Mouse (Mus musculus) CD4-positive, CD25-positive, alpha-beta regulatory T cell, adult 4 months (primary cell): Measurements from ENCODE around the gene Olfr704. TPM values are rescaled to one million over a fixed set of nuclear protein-coding genes. Genes with fewer than 3 reads are reported as not detected.
"Not testable (repeated sequence)": the region's sequence is repeated elsewhere in the genome, so short reads cannot be mapped to it uniquely, and the experiment has no call there.

Experiments
- ATAC-seq: one replicate; pipeline ENCODE4 v1.8.0; 2017
- polyA plus RNA-seq, 2 experiments: library from polyadenylated mRNA; unstranded; fragments of 100-300 nt; shearing (Covaris generic); gene quantifications; one replicate each; pipeline ENCODE4 v1.2.1; 2017

Gene Olfr704
- not detected for polyA plus RNA-seq

- no peak for ATAC-seq
Observed at GRCm38 (mm10) chr7:106862885-106863284, at the start of gene Olfr704. Olfr704 (plus strand) TSS chr7:106863185.

GRCm38 (mm10) chr7:106813829-106814228 is 49.2 kb upstream of the Olfr704 start, which contains the start of gene Olfr701:
Olfr701 (plus strand) TSS chr7:106814129.
- ATAC-seq: no peak

- peak; percentile 79 for ATAC-seq
Observed at GRCm38 (mm10) chr7:106815775-106816174, 47.2 kb upstream of the Olfr704 start.

GRCm38 (mm10) chr7:106818414-106818813 is 44.6 kb upstream of the Olfr704 start:
- no peak for ATAC-seq

- ATAC-seq: no peak
Observed at GRCm38 (mm10) chr7:106833793-106834192, 29.2 kb upstream of the Olfr704 start, which contains the start of gene Olfr702. Olfr702 (minus strand) TSS chr7:106833893.

GRCm38 (mm10) chr7:106843060-106843459 is 19.9 kb upstream of the Olfr704 start, which contains the start of gene Olfr703:
Olfr703 (plus strand) TSS chr7:106843360.
- no peak for ATAC-seq

GRCm38 (mm10) chr7:106876791-106877190 is 13.8 kb downstream of the Olfr704 start, which contains the start of gene Olfr705:
Olfr705 (minus strand) TSS chr7:106876891.
- ATAC-seq: no peak

- no peak for ATAC-seq
Observed at GRCm38 (mm10) chr7:106888062-106888461, 25.1 kb downstream of the Olfr704 start, which contains the start of gene Olfr706. Olfr706 (minus strand) TSS chr7:106888162.

- ATAC-seq: not testable (repeated sequence)
Observed at GRCm38 (mm10) chr7:106901141-106901540, 38.2 kb downstream of the Olfr704 start, which contains the start of gene Olfr707. Olfr707 (minus strand) TSS chr7:106901241.

GRCm38 (mm10) chr7:106907676-106908075 is 44.7 kb downstream of the Olfr704 start, which contains the start of gene Olfr1532-ps1:
Olfr1532-ps1 (plus strand) TSS chr7:106908001.
- ATAC-seq: no peak

Other genes starting within 250 kb of the Olfr704 start
- gene Olfr693, start 182.6 kb upstream of the Olfr704 start, polyA plus RNA-seq: not detected
- gene Olfr694, start 171.4 kb upstream of the Olfr704 start, polyA plus RNA-seq: not detected
- gene Olfr695, start 146.8 kb upstream of the Olfr704 start, polyA plus RNA-seq: not detected
- not detected for gene Olfr697, start 120.7 kb upstream of the Olfr704 start, polyA plus RNA-seq
- under 1 TPM in 1 of 2 experiments, not detected in 1; 0.23 TPM for gene Olfr698, start 107.8 kb upstream of the Olfr704 start, polyA plus RNA-seq
- gene Olfr699, start 70.0 kb upstream of the Olfr704 start, polyA plus RNA-seq: not detected
- not detected for gene Olfr700, start 54.4 kb upstream of the Olfr704 start, polyA plus RNA-seq
- not detected for gene Olfr701, start 49.1 kb upstream of the Olfr704 start, polyA plus RNA-seq
- not detected for gene Olfr702, start 29.3 kb upstream of the Olfr704 start, polyA plus RNA-seq
- gene Olfr703, start 19.8 kb upstream of the Olfr704 start, polyA plus RNA-seq: not detected
- gene Olfr705, start 13.7 kb downstream of the Olfr704 start, polyA plus RNA-seq: not detected
- gene Olfr706, start 25.0 kb downstream of the Olfr704 start, polyA plus RNA-seq: not detected
- gene Olfr707, start 38.1 kb downstream of the Olfr704 start, polyA plus RNA-seq: not detected
- not detected for gene Olfr1532-ps1, start 44.8 kb downstream of the Olfr704 start, polyA plus RNA-seq
- not detected for gene Olfr709-ps1, start 69.0 kb downstream of the Olfr704 start, polyA plus RNA-seq
- not detected for gene Olfr710, start 85.1 kb downstream of the Olfr704 start, polyA plus RNA-seq
- not detected for gene Olfr6, start 100.8 kb downstream of the Olfr704 start, polyA plus RNA-seq
- under 1 TPM in 1 of 2 experiments, not detected in 1; 0.09 TPM for gene Olfr711, start 112.3 kb downstream of the Olfr704 start, polyA plus RNA-seq
- gene Olfr2, start 142.9 kb downstream of the Olfr704 start, polyA plus RNA-seq: under 1 TPM in 1 of 2 experiments, not detected in 1; 0.07 TPM
- gene Olfr713, start 168.0 kb downstream of the Olfr704 start, polyA plus RNA-seq: not detected
- gene Olfr714, start 207.8 kb downstream of the Olfr704 start, polyA plus RNA-seq: not detected
- not detected for gene Olfr17, start 230.0 kb downstream of the Olfr704 start, polyA plus RNA-seq
- gene Olfr715b, start 247.2 kb downstream of the Olfr704 start, polyA plus RNA-seq: under 1 TPM in 1 of 2 experiments, not detected in 1; 0.16 TPM